Mouse (Mus musculus): Measurements from ENCODE around the gene Pikfyve. TPM values are rescaled to one million over a fixed set of nuclear protein-coding genes. Genes with fewer than 3 reads are reported as not detected.

Gene Pikfyve
- polyA plus RNA-seq (2014; fragmentation: Nextera tagmentation; extraction: Ambion mirVana), result 13.6 and 15.5 TPM in 2 replicates

DNA sequence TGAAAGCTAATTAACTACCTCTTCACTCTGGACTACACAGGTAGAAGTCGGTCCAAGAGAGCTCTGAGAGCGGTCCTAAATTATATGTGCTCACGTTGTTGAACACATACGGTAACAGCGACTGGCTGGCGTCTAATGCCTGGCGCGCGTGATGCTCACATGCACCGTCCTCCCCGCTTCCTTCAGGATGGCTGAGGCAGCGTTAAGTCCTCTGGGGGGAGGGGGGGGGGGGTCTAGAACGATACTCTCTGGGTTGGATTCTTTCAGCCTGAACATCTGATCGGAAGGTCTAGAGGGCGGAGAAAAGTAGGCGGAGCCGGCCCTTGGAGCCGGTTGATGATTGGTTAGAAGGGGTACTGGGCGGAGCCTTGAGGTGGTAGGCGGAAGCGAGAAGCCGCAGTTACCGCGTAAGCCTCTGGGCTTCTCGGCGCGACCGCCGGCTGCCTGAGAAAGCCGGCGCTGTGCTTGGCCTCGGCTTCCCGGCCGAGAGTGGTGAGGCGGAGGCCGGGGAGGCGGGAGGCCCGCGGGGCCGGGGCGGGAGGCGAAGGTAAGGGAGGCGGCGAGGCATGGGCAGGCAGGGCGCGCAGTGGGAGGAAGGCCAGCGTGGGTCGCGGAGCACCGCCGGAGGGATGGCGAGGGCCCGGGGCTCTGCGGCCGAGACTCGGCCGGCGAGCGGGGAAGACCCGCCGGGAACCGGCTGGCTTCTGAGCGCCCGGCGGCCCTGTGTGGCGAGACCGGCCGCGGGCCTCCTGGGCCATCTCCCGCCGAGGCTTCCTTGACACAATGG, at the start of gene Pikfyve, which contains the start of gene Idh1:
TSS of gene Pikfyve (plus strand) at position 397 of the 787 bp plus-strand sequence.
TSS of gene Idh1 (minus strand) at position 214 of the 787 bp plus-strand sequence.
- Histone ChIP-seq H3K27me3 (replicated peaks; ENCODE audit: control insufficient read depth, insufficient read depth, low read length) (no peaks in the 10 kb centered on the region), H3K4me1 (replicated peaks; ENCODE audit: control insufficient read depth, insufficient read depth, low read length) (no peaks in the 10 kb centered on the region; the same call in 1 of the 2 replicates), H3K9me3 (ENCODE audit: control insufficient read depth, low read length) (no peaks in the 10 kb centered on the region), H3K4me3 (ENCODE audit: low read depth, low read length) (peak within 1 kb of the TSS; percentile 78), H3K36me3 (ENCODE audit: control insufficient read depth, insufficient read depth, low read length) (no peaks in the 10 kb centered on the region; the same call in 1 of the 2 replicates), H3K27ac (ENCODE audit: low read depth) (peak within 1 kb of the TSS; percentile 73), H3K4me2 (ENCODE audit: low read length) (peak within 1 kb of the TSS; percentile 92), H3K9ac (ENCODE audit: low read length) (peak within 1 kb of the TSS; percentile 76)
- ATAC-seq (replicated peaks; ENCODE audit: low FRiP score, low TSS enrichment, low read depth) (peak; percentile 100), DNase-seq (ENCODE audit: low spot score) (peak; percentile 97)
- WGBS, result under 1% methylated on average over 69 of the region's 71 CpGs

DNA sequence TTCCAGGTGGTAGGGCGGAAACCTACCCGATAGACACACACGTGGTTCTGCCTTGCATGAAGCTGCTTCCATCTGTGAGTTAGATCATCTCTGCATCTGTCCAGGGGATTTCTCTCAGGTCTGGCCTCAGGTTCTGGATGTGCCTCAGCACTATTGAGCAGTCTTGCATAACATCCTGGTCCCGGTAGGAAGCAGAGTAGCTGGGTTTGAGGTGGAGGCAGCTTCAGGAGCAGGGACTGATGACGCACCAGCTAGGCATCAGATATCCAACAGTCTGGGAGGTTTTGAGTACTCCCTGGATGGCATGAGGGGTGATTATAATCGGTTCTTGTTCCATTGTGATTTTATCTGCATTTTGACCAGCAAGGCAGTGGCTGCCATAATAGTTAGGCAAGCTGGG, 48.9 kb upstream of the Pikfyve start:
- DNase-seq (ENCODE audit: low spot score) (no peak), ATAC-seq (replicated peaks; ENCODE audit: low FRiP score, low TSS enrichment, low read depth) (no peak)
- Histone ChIP-seq H3K27me3 (replicated peaks; ENCODE audit: control insufficient read depth, insufficient read depth, low read length) (no peaks in the 10 kb centered on the region), H3K4me1 (replicated peaks; ENCODE audit: control insufficient read depth, insufficient read depth, low read length) (no peaks in the 10 kb centered on the region), H3K4me3 (ENCODE audit: low read depth, low read length) (no peak overlapping the region), H3K9ac (ENCODE audit: low read length) (no peak overlapping the region), H3K36me3 (ENCODE audit: control insufficient read depth, insufficient read depth, low read length) (no peaks in the 10 kb centered on the region), H3K9me3 (ENCODE audit: control insufficient read depth, low read length) (no peaks in the 10 kb centered on the region), H3K4me2 (ENCODE audit: low read length) (no peak overlapping the region), H3K27ac (ENCODE audit: low read depth) (no peak overlapping the region)
- WGBS, result 85% methylated on average over 6 of the region's 6 CpGs

DNA sequence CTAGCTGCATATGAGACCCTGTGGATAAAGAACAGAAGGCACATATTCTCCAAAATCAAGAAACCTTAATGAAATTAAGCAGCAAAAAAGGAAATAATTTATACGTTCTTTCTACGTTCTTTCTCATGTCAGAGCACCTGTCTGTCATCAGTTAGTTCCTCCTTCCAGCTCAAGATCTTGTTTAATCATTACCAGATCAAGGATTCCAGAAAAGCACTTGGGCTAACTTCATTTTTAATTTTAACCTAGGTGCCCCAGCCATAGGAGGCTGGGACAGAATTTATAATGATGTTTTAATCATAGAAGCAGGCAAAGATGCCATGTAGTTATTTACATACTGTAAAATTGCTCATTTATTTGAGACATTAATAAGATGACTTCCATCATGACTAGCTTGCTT, 41.7 kb upstream of the Pikfyve start:
- 81% methylated on average over 2 of the region's 2 CpGs for WGBS
- H3K4me3 ChIP-seq (ENCODE audit: low read depth, low read length), result no peak overlapping the region
- DNase-seq (ENCODE audit: low spot score), result no peak
- H3K27ac ChIP-seq (ENCODE audit: low read depth), result no peak overlapping the region
- H3K4me2 ChIP-seq (ENCODE audit: low read length), result no peak overlapping the region
- H3K27me3 ChIP-seq (replicated peaks; ENCODE audit: control insufficient read depth, insufficient read depth, low read length), result no peaks in the 10 kb centered on the region
- no peaks in the 10 kb centered on the region for H3K4me1 ChIP-seq (replicated peaks; ENCODE audit: control insufficient read depth, insufficient read depth, low read length)
- ATAC-seq (replicated peaks; ENCODE audit: low FRiP score, low TSS enrichment, low read depth), result no peak
- H3K9ac ChIP-seq (ENCODE audit: low read length), result no peak overlapping the region
- H3K9me3 ChIP-seq (ENCODE audit: control insufficient read depth, low read length), result no peaks in the 10 kb centered on the region
- no peaks in the 10 kb centered on the region for H3K36me3 ChIP-seq (ENCODE audit: control insufficient read depth, insufficient read depth, low read length)

DNA sequence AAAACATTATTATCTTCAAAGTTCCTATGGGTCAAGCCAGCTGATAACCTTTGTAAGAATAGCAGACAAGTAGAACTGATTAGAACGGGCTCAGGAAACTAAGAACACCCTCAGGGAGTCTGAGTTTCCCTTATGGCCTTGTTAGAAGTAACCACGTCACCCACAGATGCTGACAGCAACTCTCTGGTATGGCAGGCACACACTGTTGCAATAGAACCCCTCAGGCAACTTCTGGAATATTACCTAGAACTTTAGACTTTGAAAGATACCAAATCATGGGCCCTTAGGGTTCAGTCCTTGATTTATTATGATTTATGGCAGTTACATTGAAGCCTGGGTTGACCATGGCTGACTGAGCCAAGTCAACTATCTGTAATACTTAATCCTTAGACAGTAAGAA, 39.9 kb upstream of the Pikfyve start:
- Histone ChIP-seq H3K27ac (ENCODE audit: low read depth) (no peak overlapping the region), H3K36me3 (ENCODE audit: control insufficient read depth, insufficient read depth, low read length) (no peaks in the 10 kb centered on the region), H3K9me3 (ENCODE audit: control insufficient read depth, low read length) (no peaks in the 10 kb centered on the region), H3K27me3 (replicated peaks; ENCODE audit: control insufficient read depth, insufficient read depth, low read length) (no peaks in the 10 kb centered on the region), H3K4me2 (ENCODE audit: low read length) (no peak overlapping the region), H3K4me3 (ENCODE audit: low read depth, low read length) (no peak overlapping the region), H3K4me1 (replicated peaks; ENCODE audit: control insufficient read depth, insufficient read depth, low read length) (no peaks in the 10 kb centered on the region), H3K9ac (ENCODE audit: low read length) (no peak overlapping the region)
- 43% methylated on average over 2 of the region's 2 CpGs for WGBS
- ATAC-seq (replicated peaks; ENCODE audit: low FRiP score, low TSS enrichment, low read depth) (no peak), DNase-seq (ENCODE audit: low spot score) (no peak)

DNA sequence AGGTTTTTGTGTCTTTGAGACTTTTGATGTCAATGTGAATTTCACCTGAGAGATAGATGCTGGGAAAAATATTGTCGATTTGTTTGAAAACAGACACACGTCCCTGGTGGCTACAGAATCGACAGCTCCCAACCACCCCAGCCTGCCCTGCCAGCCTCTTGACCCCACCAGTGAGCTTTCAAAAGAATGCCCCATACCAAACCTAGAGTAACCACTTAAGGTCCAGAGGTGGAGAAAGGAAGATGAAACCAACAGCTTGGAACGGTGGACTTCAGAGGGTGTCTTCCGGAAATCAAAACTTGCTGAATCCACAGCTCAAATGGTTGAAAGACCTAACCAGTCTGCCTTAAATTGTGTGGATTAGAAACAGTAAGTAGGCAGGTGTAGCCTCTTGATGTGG, 39.2 kb upstream of the Pikfyve start:
- DNase-seq (ENCODE audit: low spot score), result no peak
- Histone ChIP-seq H3K4me2 (ENCODE audit: low read length) (no peak overlapping the region), H3K27me3 (replicated peaks; ENCODE audit: control insufficient read depth, insufficient read depth, low read length) (no peaks in the 10 kb centered on the region), H3K36me3 (ENCODE audit: control insufficient read depth, insufficient read depth, low read length) (no peaks in the 10 kb centered on the region), H3K9ac (ENCODE audit: low read length) (no peak overlapping the region), H3K4me1 (replicated peaks; ENCODE audit: control insufficient read depth, insufficient read depth, low read length) (no peaks in the 10 kb centered on the region), H3K9me3 (ENCODE audit: control insufficient read depth, low read length) (no peaks in the 10 kb centered on the region), H3K4me3 (ENCODE audit: low read depth, low read length) (no peak overlapping the region), H3K27ac (ENCODE audit: low read depth) (no peak overlapping the region)
- 93% methylated on average over 5 of the region's 5 CpGs for WGBS
- ATAC-seq (replicated peaks; ENCODE audit: low FRiP score, low TSS enrichment, low read depth), result no peak

DNA sequence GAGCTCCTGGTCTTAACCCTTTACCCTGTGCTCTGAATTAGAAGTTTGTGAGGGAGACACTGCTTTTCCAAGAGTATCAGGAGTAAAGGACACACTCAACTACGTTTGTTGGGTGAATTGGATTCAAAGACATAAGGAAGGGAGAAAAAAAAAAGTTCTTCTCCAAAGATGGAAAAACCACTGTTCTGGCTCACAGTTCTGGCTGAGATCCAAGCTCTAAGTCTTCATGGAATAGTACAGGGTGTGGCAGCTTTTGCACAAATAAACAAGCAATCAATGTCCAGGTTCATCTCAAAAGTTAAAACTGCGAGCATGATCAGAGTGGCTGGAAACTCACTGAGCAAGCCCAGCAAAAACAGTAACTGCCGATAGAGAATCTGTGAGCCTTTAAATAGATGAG, 38.5 kb upstream of the Pikfyve start:
- no peak overlapping the region for H3K4me3 ChIP-seq (ENCODE audit: low read depth, low read length)
- ATAC-seq (replicated peaks; ENCODE audit: low FRiP score, low TSS enrichment, low read depth) (no peak), DNase-seq (ENCODE audit: low spot score) (no peak)
- no peak overlapping the region for H3K27ac ChIP-seq (ENCODE audit: low read depth)
- H3K27me3 ChIP-seq (replicated peaks; ENCODE audit: control insufficient read depth, insufficient read depth, low read length), result no peaks in the 10 kb centered on the region
- H3K9me3 ChIP-seq (ENCODE audit: control insufficient read depth, low read length), result no peaks in the 10 kb centered on the region
- no peaks in the 10 kb centered on the region for H3K4me1 ChIP-seq (replicated peaks; ENCODE audit: control insufficient read depth, insufficient read depth, low read length)
- H3K4me2 ChIP-seq (ENCODE audit: low read length), result no peak overlapping the region
- 71% methylated on average over 3 of the region's 3 CpGs for WGBS
- no peak overlapping the region for H3K9ac ChIP-seq (ENCODE audit: low read length)
- H3K36me3 ChIP-seq (ENCODE audit: control insufficient read depth, insufficient read depth, low read length), result no peaks in the 10 kb centered on the region

DNA sequence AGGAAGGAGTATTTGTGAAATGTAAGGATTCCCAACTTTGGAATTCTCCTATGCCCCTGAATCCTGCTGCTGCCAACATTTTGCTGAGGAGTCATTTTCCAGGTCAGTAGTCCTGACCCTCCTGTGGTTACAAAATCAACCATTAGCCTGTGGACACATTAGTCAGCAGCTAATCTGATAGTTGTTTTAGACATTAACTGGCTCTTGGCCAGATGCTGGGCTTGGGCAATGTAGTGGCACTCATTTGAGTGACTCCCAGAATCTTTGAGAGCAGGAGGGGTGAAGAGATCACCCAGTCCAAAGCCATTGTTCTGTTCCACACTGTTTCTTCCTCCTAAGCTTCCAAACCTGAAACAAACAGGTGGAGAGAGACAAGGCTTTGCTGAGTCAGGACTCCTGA, 31.7 kb upstream of the Pikfyve start:
- H3K27ac ChIP-seq (ENCODE audit: low read depth), result no peak overlapping the region

DNA sequence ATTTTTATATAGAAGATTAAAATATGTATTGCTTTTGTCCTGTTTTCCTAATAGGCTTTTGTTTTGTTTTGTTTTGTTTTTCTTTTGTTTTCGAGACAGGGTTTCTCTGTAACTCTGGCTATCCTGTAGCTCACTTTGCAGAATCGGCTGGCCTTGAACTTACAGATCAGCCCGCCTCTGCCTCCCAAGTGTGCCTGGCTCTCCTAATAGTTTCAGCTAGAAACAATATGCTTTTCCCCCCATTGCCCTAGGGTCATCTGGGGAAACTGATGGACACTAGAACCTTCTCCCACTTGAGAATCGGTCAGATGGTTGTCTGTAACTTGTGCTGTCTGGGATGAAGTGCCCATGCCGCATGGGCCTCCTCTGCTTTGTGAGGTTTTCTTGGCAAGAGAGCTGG, 30.4 kb upstream of the Pikfyve start:
- Histone ChIP-seq H3K9me3 (ENCODE audit: control insufficient read depth, low read length) (no peaks in the 10 kb centered on the region), H3K9ac (ENCODE audit: low read length) (no peak overlapping the region), H3K27me3 (replicated peaks; ENCODE audit: control insufficient read depth, insufficient read depth, low read length) (no peaks in the 10 kb centered on the region), H3K4me3 (ENCODE audit: low read depth, low read length) (no peak overlapping the region), H3K4me2 (ENCODE audit: low read length) (no peak overlapping the region), H3K4me1 (replicated peaks; ENCODE audit: control insufficient read depth, insufficient read depth, low read length) (no peaks in the 10 kb centered on the region), H3K36me3 (ENCODE audit: control insufficient read depth, insufficient read depth, low read length) (peaks cover 34% of the 10 kb centered on the region), H3K27ac (ENCODE audit: low read depth) (no peak overlapping the region)
- DNase-seq (ENCODE audit: low spot score) (no peak), ATAC-seq (replicated peaks; ENCODE audit: low FRiP score, low TSS enrichment, low read depth) (no peak)
- 93% methylated on average over 5 of the region's 5 CpGs for WGBS

More for the DNA sequence above, 31.7 kb upstream of the Pikfyve start:
- H3K4me2 ChIP-seq (ENCODE audit: low read length), result no peak overlapping the region
- no peaks in the 10 kb centered on the region for H3K9me3 ChIP-seq (ENCODE audit: control insufficient read depth, low read length)
- no peak overlapping the region for H3K4me3 ChIP-seq (ENCODE audit: low read depth, low read length)
- no peaks in the 10 kb centered on the region for H3K27me3 ChIP-seq (replicated peaks; ENCODE audit: control insufficient read depth, insufficient read depth, low read length)
- no peak for DNase-seq (ENCODE audit: low spot score)
- no peak overlapping the region for H3K9ac ChIP-seq (ENCODE audit: low read length)
- H3K36me3 ChIP-seq (ENCODE audit: control insufficient read depth, insufficient read depth, low read length), result peaks cover 21% of the 10 kb centered on the region
- ATAC-seq (replicated peaks; ENCODE audit: low FRiP score, low TSS enrichment, low read depth), result no peak
- H3K4me1 ChIP-seq (replicated peaks; ENCODE audit: control insufficient read depth, insufficient read depth, low read length), result no peaks in the 10 kb centered on the region

DNA sequence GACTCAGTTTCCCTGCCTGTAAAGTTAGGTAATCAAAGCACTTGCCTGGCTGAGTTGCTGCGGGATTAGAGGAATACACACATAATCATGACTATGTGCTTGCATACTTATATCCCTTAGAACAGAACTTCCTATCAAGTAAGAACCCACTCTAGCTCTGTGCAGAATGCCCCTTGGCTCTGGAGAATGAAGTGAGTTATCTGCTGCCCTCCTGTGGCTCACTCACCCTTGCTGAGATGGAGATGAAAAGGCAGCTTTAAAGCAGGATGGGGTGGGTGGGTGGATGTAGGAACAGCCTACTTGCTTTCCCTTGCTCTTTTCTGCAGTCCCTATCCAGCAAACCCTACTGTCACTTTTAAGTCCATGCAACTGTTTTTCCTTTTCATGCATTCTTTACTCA, 24.3 kb upstream of the Pikfyve start:
- no peak overlapping the region for H3K27ac ChIP-seq (ENCODE audit: low read depth)
- H3K36me3 ChIP-seq (ENCODE audit: control insufficient read depth, insufficient read depth, low read length), result peaks cover 92% of the 10 kb centered on the region
- H3K9me3 ChIP-seq (ENCODE audit: control insufficient read depth, low read length), result no peaks in the 10 kb centered on the region
- H3K9ac ChIP-seq (ENCODE audit: low read length), result no peak overlapping the region
- ATAC-seq (replicated peaks; ENCODE audit: low FRiP score, low TSS enrichment, low read depth), result no peak
- H3K4me3 ChIP-seq (ENCODE audit: low read depth, low read length), result no peak overlapping the region
- DNase-seq (ENCODE audit: low spot score), result no peak
- 96% methylated on average over 1 of the region's 1 CpGs for WGBS
- no peak overlapping the region for H3K4me2 ChIP-seq (ENCODE audit: low read length)
- H3K27me3 ChIP-seq (replicated peaks; ENCODE audit: control insufficient read depth, insufficient read depth, low read length), result no peaks in the 10 kb centered on the region
- no peaks in the 10 kb centered on the region for H3K4me1 ChIP-seq (replicated peaks; ENCODE audit: control insufficient read depth, insufficient read depth, low read length)
